Mouse (Mus musculus): ENCODE results near the gene Eif4e2. TPM values are rescaled to one million over a fixed set of nuclear protein-coding genes. Genes with fewer than 3 reads are reported as not detected.

The Eif4e2 gene
- polyA plus RNA-seq, 1 experiment, result 2.5 TPM

- Histone ChIP-seq H3K4me1 (ENCODE audit: control insufficient read depth) (peaks cover 12% of the 10 kb centered on the region), H3K9me3 (ENCODE audit: control insufficient read depth, low read length) (no peaks in the 10 kb centered on the region), H3K36me3 (ENCODE audit: control insufficient read depth) (no peaks in the 10 kb centered on the region), H3K27me3 (ENCODE audit: control insufficient read depth) (no peaks in the 10 kb centered on the region), H3K4me3 (replicated peaks) (no peak overlapping the region)
- TF ChIP-seq TAL1 (IDR thresholded peaks at IDR 0.05; ENCODE audit: low read length), result no peak
- no peak for TF ChIP-seq GATA1 (IDR thresholded peaks at IDR 0.05; ENCODE audit: low read length)
Measured at GRCm38 (mm10) chr1:87245430-87245829, 31.7 kb downstream of the Eif4e2 start.

GRCm38 (mm10) chr1:87245929-87246815, 32.5 kb downstream of the Eif4e2 start:
- Histone ChIP-seq H3K4me1 (ENCODE audit: control insufficient read depth) (peaks cover 12% of the 10 kb centered on the region), H3K36me3 (ENCODE audit: control insufficient read depth) (no peaks in the 10 kb centered on the region), H3K9me3 (ENCODE audit: control insufficient read depth, low read length) (no peaks in the 10 kb centered on the region), H3K27me3 (ENCODE audit: control insufficient read depth) (no peaks in the 10 kb centered on the region), H3K4me3 (replicated peaks) (no peak overlapping the region)
- TF ChIP-seq TAL1 (IDR thresholded peaks at IDR 0.05; ENCODE audit: low read length) (no peak), GATA1 (IDR thresholded peaks at IDR 0.05; ENCODE audit: low read length) (no peak)

- Histone ChIP-seq H3K4me1 (ENCODE audit: control insufficient read depth) (0 out of 2 replicates have a peak, but pooled peaks cover 2% of the 10 kb centered on the region), H3K36me3 (ENCODE audit: control insufficient read depth) (no peaks in the 10 kb centered on the region), H3K27me3 (ENCODE audit: control insufficient read depth) (peaks cover 5% of the 10 kb centered on the region; the same call in 1 of the 2 replicates), H3K4me3 (replicated peaks) (no peak overlapping the region), H3K9me3 (ENCODE audit: control insufficient read depth, low read length) (no peaks in the 10 kb centered on the region)
- TF ChIP-seq TAL1 (IDR thresholded peaks at IDR 0.05; ENCODE audit: low read length) (no peak), GATA1 (IDR thresholded peaks at IDR 0.05; ENCODE audit: low read length) (no peak)
Measured at GRCm38 (mm10) chr1:87252040-87252609, 38.4 kb downstream of the Eif4e2 start.

- Histone ChIP-seq H3K4me3 (replicated peaks) (no peak overlapping the region), H3K4me1 (ENCODE audit: control insufficient read depth) (0 out of 2 replicates have a peak, but pooled peaks cover 2% of the 10 kb centered on the region), H3K9me3 (ENCODE audit: control insufficient read depth, low read length) (no peaks in the 10 kb centered on the region), H3K36me3 (ENCODE audit: control insufficient read depth) (no peaks in the 10 kb centered on the region), H3K27me3 (ENCODE audit: control insufficient read depth) (peaks cover 28% of the 10 kb centered on the region)
- TF ChIP-seq GATA1 (IDR thresholded peaks at IDR 0.05; ENCODE audit: low read length) (no peak), TAL1 (IDR thresholded peaks at IDR 0.05; ENCODE audit: low read length) (no peak)
Measured at GRCm38 (mm10) chr1:87255173-87255572, 41.5 kb downstream of the Eif4e2 start.

- TF ChIP-seq TAL1 (IDR thresholded peaks at IDR 0.05; ENCODE audit: low read length), result no peak
- no peak for TF ChIP-seq GATA1 (IDR thresholded peaks at IDR 0.05; ENCODE audit: low read length)
- peaks cover 50% of the 10 kb centered on the region for H3K27me3 ChIP-seq (ENCODE audit: control insufficient read depth)
- no peak overlapping the region for H3K4me3 ChIP-seq (replicated peaks)
- H3K4me1 ChIP-seq (ENCODE audit: control insufficient read depth), result no peaks in the 10 kb centered on the region
- H3K36me3 ChIP-seq (ENCODE audit: control insufficient read depth), result no peaks in the 10 kb centered on the region
- H3K9me3 ChIP-seq (ENCODE audit: control insufficient read depth, low read length), result no peaks in the 10 kb centered on the region
Measured at GRCm38 (mm10) chr1:87257691-87258090, 44.0 kb downstream of the Eif4e2 start.

- Histone ChIP-seq H3K4me1 (ENCODE audit: control insufficient read depth) (no peaks in the 10 kb centered on the region), H3K9me3 (ENCODE audit: control insufficient read depth, low read length) (no peaks in the 10 kb centered on the region), H3K36me3 (ENCODE audit: control insufficient read depth) (no peaks in the 10 kb centered on the region), H3K27me3 (ENCODE audit: control insufficient read depth) (peaks cover 58% of the 10 kb centered on the region), H3K4me3 (replicated peaks) (no peak overlapping the region)
- TF ChIP-seq GATA1 (IDR thresholded peaks at IDR 0.05; ENCODE audit: low read length) (no peak), TAL1 (IDR thresholded peaks at IDR 0.05; ENCODE audit: low read length) (no peak)
Measured at GRCm38 (mm10) chr1:87258484-87258883, 44.8 kb downstream of the Eif4e2 start.

GRCm38 (mm10) chr1:87259316-87259715, 45.6 kb downstream of the Eif4e2 start:
- TF ChIP-seq TAL1 (IDR thresholded peaks at IDR 0.05; ENCODE audit: low read length), result no peak
- no peak for TF ChIP-seq GATA1 (IDR thresholded peaks at IDR 0.05; ENCODE audit: low read length)
- Histone ChIP-seq H3K4me3 (replicated peaks) (no peak overlapping the region), H3K9me3 (ENCODE audit: control insufficient read depth, low read length) (no peaks in the 10 kb centered on the region; the same call in 1 of the 2 replicates), H3K36me3 (ENCODE audit: control insufficient read depth) (no peaks in the 10 kb centered on the region), H3K27me3 (ENCODE audit: control insufficient read depth) (peaks cover 66% of the 10 kb centered on the region), H3K4me1 (ENCODE audit: control insufficient read depth) (no peaks in the 10 kb centered on the region)

- Histone ChIP-seq H3K36me3 (ENCODE audit: control insufficient read depth) (no peaks in the 10 kb centered on the region), H3K4me1 (ENCODE audit: control insufficient read depth) (no peaks in the 10 kb centered on the region), H3K9me3 (ENCODE audit: control insufficient read depth, low read length) (no peaks in the 10 kb centered on the region; the same call in 1 of the 2 replicates), H3K4me3 (replicated peaks) (no peak overlapping the region), H3K27me3 (ENCODE audit: control insufficient read depth) (peaks cover 86% of the 10 kb centered on the region)
- no peak for TF ChIP-seq TAL1 (IDR thresholded peaks at IDR 0.05; ENCODE audit: low read length)
- no peak for TF ChIP-seq GATA1 (IDR thresholded peaks at IDR 0.05; ENCODE audit: low read length)
Measured at GRCm38 (mm10) chr1:87263257-87263656, 49.5 kb downstream of the Eif4e2 start.

GRCm38 (mm10) chr1:87263796-87264133, 50.1 kb downstream of the Eif4e2 start:
- Histone ChIP-seq H3K27me3 (ENCODE audit: control insufficient read depth) (peaks cover 85% of the 10 kb centered on the region), H3K4me1 (ENCODE audit: control insufficient read depth) (no peaks in the 10 kb centered on the region), H3K4me3 (replicated peaks) (no peak overlapping the region), H3K36me3 (ENCODE audit: control insufficient read depth) (no peaks in the 10 kb centered on the region), H3K9me3 (ENCODE audit: control insufficient read depth, low read length) (no peaks in the 10 kb centered on the region; the same call in 1 of the 2 replicates)
- TF ChIP-seq GATA1 (IDR thresholded peaks at IDR 0.05; ENCODE audit: low read length), result no peak
- no peak for TF ChIP-seq TAL1 (IDR thresholded peaks at IDR 0.05; ENCODE audit: low read length)

All from erythroblast, embryonic 14.5 days (primary cell).